Mouse (Mus musculus) ZHBTc4 (cell line): ENCODE data around the gene Gsk3b.
"Not testable (repeated sequence)": the region's sequence is repeated elsewhere in the genome, so short reads cannot be mapped to it uniquely, and the experiment has no call there.

Source experiments
- DNase-seq: peaks from one replicate; pipeline ENCODE4 v3.0.0-alpha.2; 2011; ENCODE audit warnings: low read depth, low spot score

Gene Gsk3b

GRCm38 (mm10) chr16:38088629-38089446 is at the start of gene Gsk3b:
Gsk3b (plus strand) TSS chr16:38089001.
- DNase-seq: peak; percentile 100

- no peak for DNase-seq
Observed at GRCm38 (mm10) chr16:38042160-38042559, 46.6 kb upstream of the Gsk3b start.

GRCm38 (mm10) chr16:38044551-38044950 is 44.2 kb upstream of the Gsk3b start:
- DNase-seq: no peak

GRCm38 (mm10) chr16:38047781-38048558 is 40.8 kb upstream of the Gsk3b start:
- peak; percentile 28 for DNase-seq

GRCm38 (mm10) chr16:38057898-38058297 is 30.9 kb upstream of the Gsk3b start:
- DNase-seq: no peak

GRCm38 (mm10) chr16:38058836-38059235 is 30.0 kb upstream of the Gsk3b start:
- DNase-seq: no peak

- no peak for DNase-seq
Observed at GRCm38 (mm10) chr16:38059631-38060030, 29.2 kb upstream of the Gsk3b start.

- DNase-seq: not testable (repeated sequence)
Observed at GRCm38 (mm10) chr16:38073859-38074631, 14.8 kb upstream of the Gsk3b start.

GRCm38 (mm10) chr16:38080201-38080600 is 8.6 kb upstream of the Gsk3b start:
- DNase-seq: no peak

- no peak for DNase-seq
Observed at GRCm38 (mm10) chr16:38087231-38087630, 1.6 kb upstream of the Gsk3b start.

GRCm38 (mm10) chr16:38087645-38088125 is 1.1 kb upstream of the Gsk3b start:
- peak; percentile 28 for DNase-seq

GRCm38 (mm10) chr16:38088126-38088628 is 624 bp upstream of the Gsk3b start:
- DNase-seq: no peak

- no peak for DNase-seq
Observed at GRCm38 (mm10) chr16:38089447-38090170, 808 bp downstream of the Gsk3b start.

- DNase-seq: no peak
Observed at GRCm38 (mm10) chr16:38090341-38091005, 1.7 kb downstream of the Gsk3b start.

GRCm38 (mm10) chr16:38091041-38091440 is 2.2 kb downstream of the Gsk3b start:
- DNase-seq: no peak

- no peak for DNase-seq
Observed at GRCm38 (mm10) chr16:38091706-38092105, 2.9 kb downstream of the Gsk3b start.

GRCm38 (mm10) chr16:38092598-38092997 is 3.8 kb downstream of the Gsk3b start:
- DNase-seq: no peak

- no peak for DNase-seq
Observed at GRCm38 (mm10) chr16:38095181-38095851, 6.5 kb downstream of the Gsk3b start.

- no peak for DNase-seq
Observed at GRCm38 (mm10) chr16:38097521-38097920, 8.7 kb downstream of the Gsk3b start.

- no peak for DNase-seq
Observed at GRCm38 (mm10) chr16:38099325-38099724, 10.5 kb downstream of the Gsk3b start.
